Mouse (Mus musculus): ENCODE data around the gene Ubap2l. TPM values are rescaled to one million over a fixed set of nuclear protein-coding genes. Genes with fewer than 3 reads are reported as not detected.
A peak's percentile ranks its signal among the peaks of the same experiment; 100 is the strongest.

Gene Ubap2l
- polyA plus RNA-seq, 1 experiment from 2014 or later, result 57.4 TPM

GRCm38 (mm10) chr3:90076921-90077716, 24.7 kb upstream of the Ubap2l start:
- DNase-seq, result peak; percentile 85
- no peak overlapping the region for H3K4me2 ChIP-seq (ENCODE audit: low read depth, low read length)
- WGBS (ENCODE audit: insufficient replicate concordance), result 28% methylated on average over 5 of the region's 5 CpGs

GRCm38 (mm10) chr3:90072294-90072693, 19.9 kb upstream of the Ubap2l start, which contains the start of gene Tpm3:
TSS of gene Tpm3 (plus strand) at chr3:90072649.
- no peak within 1 kb of the TSS for H3K9ac ChIP-seq (replicated peaks)
- no peak within 1 kb of the TSS for H3K4me3 ChIP-seq (ENCODE audit: low read depth, low read length)
- H3K9me3 ChIP-seq (ENCODE audit: low read length), result no peaks in the 10 kb centered on the region
- DNase-seq (no peak), ATAC-seq (no peak)
- 44% methylated on average over 4 of the region's 4 CpGs for whole genome bisulfite sequencing (ENCODE audit: insufficient replicate concordance)
- TF ChIP-seq CTCF (IDR thresholded peaks at IDR 0.05; ENCODE audit: low read depth) (no peak), EP300 (IDR thresholded peaks at IDR 0.05; ENCODE audit: low read depth) (no peak)
- no peak within 1 kb of the TSS for H3K4me2 ChIP-seq (ENCODE audit: low read depth, low read length)
- H3K4me1 ChIP-seq (ENCODE audit: insufficient read depth), result 0 out of 2 replicates have a peak, but pooled peaks cover 4% of the 10 kb centered on the region
- no peaks in the 10 kb centered on the region for H3K36me3 ChIP-seq (replicated peaks; ENCODE audit: insufficient read depth, low read length)
- no peak within 1 kb of the TSS for H3K27ac ChIP-seq (ENCODE audit: low read depth)
- H3K27me3 ChIP-seq (ENCODE audit: insufficient read depth, low read length), result no peaks in the 10 kb centered on the region

More at GRCm38 (mm10) chr3:90076921-90077716, 24.7 kb upstream of the Ubap2l start:
- no peak for ATAC-seq
- Histone ChIP-seq H3K27me3 (ENCODE audit: insufficient read depth, low read length) (no peaks in the 10 kb centered on the region), H3K4me3 (ENCODE audit: low read depth, low read length) (no peak overlapping the region), H3K9me3 (ENCODE audit: low read length) (no peaks in the 10 kb centered on the region), H3K36me3 (replicated peaks; ENCODE audit: insufficient read depth, low read length) (no peaks in the 10 kb centered on the region), H3K9ac (replicated peaks) (no peak overlapping the region), H3K4me1 (ENCODE audit: insufficient read depth) (peaks cover 18% of the 10 kb centered on the region), H3K27ac (ENCODE audit: low read depth) (no peak overlapping the region)
- TF ChIP-seq CTCF (IDR thresholded peaks at IDR 0.05; ENCODE audit: low read depth) (peak; percentile 91), EP300 (IDR thresholded peaks at IDR 0.05; ENCODE audit: low read depth) (no peak)

GRCm38 (mm10) chr3:90069688-90070087, 17.3 kb upstream of the Ubap2l start:
- no peak overlapping the region for H3K4me2 ChIP-seq (ENCODE audit: low read depth, low read length)
- ATAC-seq, result no peak
- no peaks in the 10 kb centered on the region for H3K36me3 ChIP-seq (replicated peaks; ENCODE audit: insufficient read depth, low read length)
- H3K9me3 ChIP-seq (ENCODE audit: low read length), result no peaks in the 10 kb centered on the region
- WGBS (ENCODE audit: insufficient replicate concordance), result 67% methylated on average over 7 of the region's 7 CpGs
- no peak for DNase-seq
- no peaks in the 10 kb centered on the region for H3K27me3 ChIP-seq (ENCODE audit: insufficient read depth, low read length)
- H3K4me1 ChIP-seq (ENCODE audit: insufficient read depth), result 0 out of 2 replicates have a peak, but pooled peaks cover 4% of the 10 kb centered on the region
- TF ChIP-seq EP300 (IDR thresholded peaks at IDR 0.05; ENCODE audit: low read depth) (no peak), CTCF (IDR thresholded peaks at IDR 0.05; ENCODE audit: low read depth) (no peak)
- no peak overlapping the region for H3K4me3 ChIP-seq (ENCODE audit: low read depth, low read length)
- no peak overlapping the region for H3K27ac ChIP-seq (ENCODE audit: low read depth)
- H3K9ac ChIP-seq (replicated peaks), result no peak overlapping the region

GRCm38 (mm10) chr3:90067851-90068250, 15.4 kb upstream of the Ubap2l start:
- WGBS (ENCODE audit: insufficient replicate concordance), result 86% methylated on average over 4 of the region's 4 CpGs
- Histone ChIP-seq H3K36me3 (replicated peaks; ENCODE audit: insufficient read depth, low read length) (peaks cover 4% of the 10 kb centered on the region; the same call in 1 of the 2 replicates), H3K4me2 (ENCODE audit: low read depth, low read length) (no peak overlapping the region), H3K4me1 (ENCODE audit: insufficient read depth) (0 out of 2 replicates have a peak, but pooled peaks cover 4% of the 10 kb centered on the region), H3K27ac (ENCODE audit: low read depth) (no peak overlapping the region), H3K9me3 (ENCODE audit: low read length) (no peaks in the 10 kb centered on the region), H3K27me3 (ENCODE audit: insufficient read depth, low read length) (no peaks in the 10 kb centered on the region), H3K4me3 (ENCODE audit: low read depth, low read length) (no peak overlapping the region), H3K9ac (replicated peaks) (no peak overlapping the region)
- no peak for TF ChIP-seq CTCF (IDR thresholded peaks at IDR 0.05; ENCODE audit: low read depth)
- TF ChIP-seq EP300 (IDR thresholded peaks at IDR 0.05; ENCODE audit: low read depth), result no peak
- peak; percentile 36; the same call in 1 of the 2 replicates for ATAC-seq
- no peak for DNase-seq

- 0 out of 2 replicates have a peak, but pooled peaks cover 4% of the 10 kb centered on the region for H3K4me1 ChIP-seq (ENCODE audit: insufficient read depth)
- H3K27ac ChIP-seq (ENCODE audit: low read depth), result no peak overlapping the region
- no peak overlapping the region for H3K9ac ChIP-seq (replicated peaks)
- H3K4me3 ChIP-seq (ENCODE audit: low read depth, low read length), result no peak overlapping the region
- H3K9me3 ChIP-seq (ENCODE audit: low read length), result no peaks in the 10 kb centered on the region
- WGBS (ENCODE audit: insufficient replicate concordance), result 49% methylated on average over 3 of the region's 3 CpGs
- 0 out of 2 replicates have a peak, but pooled peaks have one; percentile 36 for ATAC-seq
- no peak for TF ChIP-seq EP300 (IDR thresholded peaks at IDR 0.05; ENCODE audit: low read depth)
- peak; percentile 90 for TF ChIP-seq CTCF (IDR thresholded peaks at IDR 0.05; ENCODE audit: low read depth)
- H3K36me3 ChIP-seq (replicated peaks; ENCODE audit: insufficient read depth, low read length), result peaks cover 19% of the 10 kb centered on the region; the same call in 1 of the 2 replicates
- H3K27me3 ChIP-seq (ENCODE audit: insufficient read depth, low read length), result no peaks in the 10 kb centered on the region
- no peak overlapping the region for H3K4me2 ChIP-seq (ENCODE audit: low read depth, low read length)
- DNase-seq, result peak; percentile 58
Measured at GRCm38 (mm10) chr3:90065553-90065952, 13.1 kb upstream of the Ubap2l start.

- H3K4me1 ChIP-seq (ENCODE audit: insufficient read depth), result 0 out of 2 replicates have a peak, but pooled peaks cover 4% of the 10 kb centered on the region
- H3K4me3 ChIP-seq (ENCODE audit: low read depth, low read length), result no peak overlapping the region
- no peaks in the 10 kb centered on the region for H3K27me3 ChIP-seq (ENCODE audit: insufficient read depth, low read length)
- no peaks in the 10 kb centered on the region for H3K9me3 ChIP-seq (ENCODE audit: low read length)
- no peak for TF ChIP-seq CTCF (IDR thresholded peaks at IDR 0.05; ENCODE audit: low read depth)
- no peak overlapping the region for H3K27ac ChIP-seq (ENCODE audit: low read depth)
- H3K4me2 ChIP-seq (ENCODE audit: low read depth, low read length), result no peak overlapping the region
- DNase-seq (no peak), ATAC-seq (no peak)
- peaks cover 21% of the 10 kb centered on the region; the same call in 1 of the 2 replicates for H3K36me3 ChIP-seq (replicated peaks; ENCODE audit: insufficient read depth, low read length)
- 77% methylated on average over 3 of the region's 3 CpGs for WGBS (ENCODE audit: insufficient replicate concordance)
- H3K9ac ChIP-seq (replicated peaks), result no peak overlapping the region
Measured at GRCm38 (mm10) chr3:90064383-90064782, 12.0 kb upstream of the Ubap2l start.
